Mouse (Mus musculus) frontal cortex, adult (tissue): ENCODE results near the gene Ppt1.

ENCODE experiments used
- ATAC-seq: cut with Nextera tagmentation; 2 replicates; pipeline ENCODE4 v1.9.2; 2017; ENCODE audit warnings: mild to moderate bottlenecking, moderate library complexity, mixed read lengths; ENCODE audit not compliant: low TSS enrichment

Ppt1 gene

GRCm38 (mm10) chr4:122870027-122870426 is 34.0 kb downstream of the Ppt1 start:
- ATAC-seq = peak; percentile 42

GRCm38 (mm10) chr4:122870741-122871140 is 34.7 kb downstream of the Ppt1 start:
- ATAC-seq = peak; percentile 64

- ATAC-seq = peak; percentile 66
Observed at GRCm38 (mm10) chr4:122871269-122871668, 35.2 kb downstream of the Ppt1 start.

- ATAC-seq = no peak
Observed at GRCm38 (mm10) chr4:122871989-122872388, 35.9 kb downstream of the Ppt1 start.

GRCm38 (mm10) chr4:122873003-122873402 is 37.0 kb downstream of the Ppt1 start:
- ATAC-seq = no peak

- no peak for ATAC-seq
Observed at GRCm38 (mm10) chr4:122873512-122873911, 37.5 kb downstream of the Ppt1 start.

- peak; percentile 42; the same call in 1 of the 2 replicates for ATAC-seq
Observed at GRCm38 (mm10) chr4:122878333-122879070, 42.5 kb downstream of the Ppt1 start.

GRCm38 (mm10) chr4:122882544-122882943 is 46.5 kb downstream of the Ppt1 start:
- peak; percentile 15; the same call in 1 of the 2 replicates for ATAC-seq

GRCm38 (mm10) chr4:122883294-122883693 is 47.3 kb downstream of the Ppt1 start:
- no peak for ATAC-seq

- no peak for ATAC-seq
Observed at GRCm38 (mm10) chr4:122884051-122884450, 48.0 kb downstream of the Ppt1 start.

GRCm38 (mm10) chr4:122884481-122885340 is 48.7 kb downstream of the Ppt1 start:
- no peak for ATAC-seq

GRCm38 (mm10) chr4:122885768-122886578 is 49.9 kb downstream of the Ppt1 start, which contains the start of gene Cap1:
Gene Cap1, minus strand, starts transcription at chr4:122886056.
- ATAC-seq = peak; percentile 78

- ATAC-seq = no peak
Observed at GRCm38 (mm10) chr4:122886579-122887254, 50.7 kb downstream of the Ppt1 start.

- no peak for ATAC-seq
Observed at GRCm38 (mm10) chr4:122887336-122887735, 51.3 kb downstream of the Ppt1 start.

- ATAC-seq = peak; percentile 77
Observed at GRCm38 (mm10) chr4:122890881-122891481, 54.9 kb downstream of the Ppt1 start.

- ATAC-seq = 0 out of 2 replicates have a peak, but pooled peaks have one; percentile 21
Observed at GRCm38 (mm10) chr4:122891597-122891996, 55.6 kb downstream of the Ppt1 start.

- ATAC-seq = peak; percentile 35; the same call in 1 of the 2 replicates
Observed at GRCm38 (mm10) chr4:122892157-122892556, 56.1 kb downstream of the Ppt1 start.

GRCm38 (mm10) chr4:122897750-122898149 is 61.7 kb downstream of the Ppt1 start:
- no peak for ATAC-seq

GRCm38 (mm10) chr4:122898313-122898712 is 62.3 kb downstream of the Ppt1 start:
- peak; percentile 82 for ATAC-seq

- no peak for ATAC-seq
Observed at GRCm38 (mm10) chr4:122902156-122902555, 66.1 kb downstream of the Ppt1 start.

- no peak for ATAC-seq
Observed at GRCm38 (mm10) chr4:122903709-122904108, 67.7 kb downstream of the Ppt1 start.
